21 mouse cellular contexts compared by ENCODE assay signal in genomic region chr16:36260585-36260984, GRCm38 (mm10). TPM values are rescaled to one million over a fixed set of nuclear protein-coding genes. Genes with fewer than 3 reads are reported as not detected.
DNase-seq lines count a peak whose midpoint lies in the region; ATAC-seq and TF ChIP-seq lines count a peak whose summit lies in the region.
"Not testable (repeated sequence)": the region's sequence is repeated elsewhere in the genome, so short reads cannot be mapped to it uniquely, and the experiment has no call there.
"Had no signal": no experiment of that assay in that cellular context is flagged by ENCODE, and none has a peak within 500 bp of the region (broad histone marks: within the 10 kb centered on the region; RNA-seq: fewer than 3 reads in every experiment).

No protein-coding gene starts in this region.

- not testable (repeated sequence) for H3K36me3 ChIP-seq in lung, postnatal 0 days (ENCODE audit: insufficient read depth, low read length)

- not testable (repeated sequence) for TF ChIP-seq CTCF in lung, postnatal 0 days (IDR thresholded peaks at IDR 0.05)

- H3K4me2 ChIP-seq in lung, postnatal 0 days (replicated peaks; ENCODE audit: low read depth, low read length), result not testable (repeated sequence)

- H3K9me3 ChIP-seq in lung, postnatal 0 days (ENCODE audit: low read length), result not testable (repeated sequence)

- TF ChIP-seq EP300 in lung, postnatal 0 days (IDR thresholded peaks at IDR 0.05), result not testable (repeated sequence)

- not testable (repeated sequence) for H3K27ac ChIP-seq in lung, postnatal 0 days (ENCODE audit: low read length)

- DNase-seq in 416B (ENCODE audit: low read depth), result peak; percentile 96
- peak; percentile 12 for DNase-seq in lung, postnatal 0 days (ENCODE audit: low spot score)
- peak; percentile 2 for DNase-seq in lung, postnatal 25 days (ENCODE audit: low spot score)

- H3K4me3 ChIP-seq in lung, postnatal 0 days (ENCODE audit: low read depth, low read length), result not testable (repeated sequence)

- not testable (repeated sequence) for H3K4me1 ChIP-seq in lung, postnatal 0 days (ENCODE audit: insufficient read depth, low read depth, low read length)

- H3K9ac ChIP-seq in lung, postnatal 0 days (replicated peaks; ENCODE audit: low read depth), result not testable (repeated sequence)

- ATAC-seq in granulocyte monocyte progenitor cell, adult 5-6 weeks (replicated peaks; ENCODE audit: poor library complexity, severe bottlenecking), result peak; percentile 92
- not testable (repeated sequence) for ATAC-seq in lung, postnatal 0 days
- ATAC-seq in megakaryocyte, adult 5-6 weeks (ENCODE audit: poor library complexity, severe bottlenecking), result peak; percentile 63

- H3K27me3 ChIP-seq in lung, postnatal 0 days (replicated peaks; ENCODE audit: insufficient read depth, low read length), result not testable (repeated sequence)

RNA-seq across cellular contexts. Expression of gene Stfa1, which starts 16.2 kb away (rescaled TPM):
- total RNA-seq in granulocyte monocyte progenitor cell, adult 5-6 weeks (2014; fragmentation: Nextera tagmentation), result not detected in 2 replicates
- not detected in 2 replicates for total RNA-seq in granulocyte monocyte progenitor cell, adult 5-6 weeks (2017)
- polyA plus RNA-seq in lung, postnatal 0 days (2015; fragmentation: Nextera tagmentation; extraction: Ambion mirVana), result 83.8 and 88.0 TPM in 2 replicates
- total RNA-seq in megakaryocyte, adult 5-6 weeks (2015), result 15.0 and 16.9 TPM in 2 replicates
- total RNA-seq in megakaryocyte, adult 5-6 weeks (2017), result 6.9 and 10.9 TPM in 2 replicates
- total RNA-seq: adrenal gland, adult 2 months; adrenal gland, postnatal 25 days; ES-E14; forebrain, postnatal 0 days; MEL had no signal
- polyA plus RNA-seq: adrenal gland, adult 2 months; C2C12; cortical plate, adult 2 months had no signal

RNA-seq across cellular contexts. Expression of gene 2010005H15Rik, which starts 39.3 kb away (rescaled TPM):
- total RNA-seq in granulocyte monocyte progenitor cell, adult 5-6 weeks (2014; fragmentation: Nextera tagmentation), result not detected in 2 replicates
- total RNA-seq in granulocyte monocyte progenitor cell, adult 5-6 weeks (2017), result not detected in 2 replicates
- 19.0 and 24.4 TPM in 2 replicates for polyA plus RNA-seq in lung, postnatal 0 days (2015; fragmentation: Nextera tagmentation; extraction: Ambion mirVana)
- 1.1 TPM in 1 of 2 replicates, not detected in the other for total RNA-seq in megakaryocyte, adult 5-6 weeks (2015)
- total RNA-seq in megakaryocyte, adult 5-6 weeks (2017), result not detected in 2 replicates
- total RNA-seq: ES-E14 had no signal
- polyA plus RNA-seq: adrenal gland, adult 2 months; brain, embryonic 14.5 days; cortical plate, adult 2 months; embryonic facial prominence, embryonic 10.5 days; embryonic facial prominence, embryonic 12.5 days; forebrain, embryonic 11.5 days; forebrain, embryonic 13.5 days; forebrain, embryonic 15.5 days; forebrain, postnatal 0 days had no signal

RNA-seq across cellular contexts. Expression of gene Gm5416, which starts 50.4 kb away (rescaled TPM):
- not detected in 2 replicates for total RNA-seq in granulocyte monocyte progenitor cell, adult 5-6 weeks (2014; fragmentation: Nextera tagmentation)
- not detected in 2 replicates for total RNA-seq in granulocyte monocyte progenitor cell, adult 5-6 weeks (2017)
- 5.7 and 5.8 TPM in 2 replicates for polyA plus RNA-seq in lung, postnatal 0 days (2015; fragmentation: Nextera tagmentation; extraction: Ambion mirVana)
- total RNA-seq in megakaryocyte, adult 5-6 weeks (2015), result 1.0 TPM in 1 of 2 replicates, not detected in the other
- not detected in 2 replicates for total RNA-seq in megakaryocyte, adult 5-6 weeks (2017)
- total RNA-seq: adrenal gland, adult 2 months; adrenal gland, postnatal 10 days; adrenal gland, postnatal 25 days; adrenal gland, postnatal 4 days; ES-E14; forebrain, postnatal 0 days; MEL had no signal
- polyA plus RNA-seq: adrenal gland, adult 2 months; brain, embryonic 14.5 days; C2C12; cortical plate, adult 2 months; embryonic facial prominence, embryonic 10.5 days; embryonic facial prominence, embryonic 12.5 days; embryonic facial prominence, embryonic 14.5 days; forebrain, embryonic 11.5 days; forebrain, embryonic 13.5 days; forebrain, embryonic 15.5 days; forebrain, postnatal 0 days had no signal

Comparison
In these comparisons a context has a peak if more than half of its experiments do, and no peak if none do; other contexts are left out.
1. DNase-seq: peak in every context shown above with its lines; median percentile 96 in 416B; 12 in lung, postnatal 0 days; 2 in lung, postnatal 25 days.
2. RNA of gene Stfa1, which starts 16.2 kb away (total RNA-seq): 6.9 to 16.9 TPM in megakaryocyte, adult 5-6 weeks; not detected in granulocyte monocyte progenitor cell, adult 5-6 weeks; every median in the first group is over 4 times any median in the second.